Mouse (Mus musculus) liver, postnatal 0 days (tissue): ENCODE measurements around the gene Dclk3.

Experiments used
- CTCF ChIP-seq: sonication (generic); IDR thresholded peaks from 2 replicates; pipeline ENCODE4 v1.5.1; 2016; ENCODE audit warnings: antibody characterized with exemption, low read depth
- EP300 ChIP-seq: IDR thresholded peaks from 2 replicates; pipeline ENCODE4 v1.6.1; 2016; ENCODE audit warnings: antibody characterized with exemption, low read depth, mild to moderate bottlenecking

- TF ChIP-seq CTCF (no peak), EP300 (no peak)
Measured at GRCm38 (mm10) chr9:111435429-111435828, 3.5 kb upstream of the Dclk3 start.
